Mouse (Mus musculus) hindbrain, embryonic 12.5 days (tissue): ENCODE results near the gene Lce1g. TPM values are rescaled to one million over a fixed set of nuclear protein-coding genes. Genes with fewer than 3 reads are reported as not detected.

Experiments used
- polyA plus RNA-seq: library from polyadenylated mRNA; unstranded; fragments of >200 nt; fragmentation: Nextera tagmentation; extraction: Ambion mirVana; gene quantifications from 2 replicates; pipeline ENCODE4 v1.2.1, GENCODE M21; 2016

The Lce1g gene
- polyA plus RNA-seq, 1 experiment from 2014 or later = not detected

Other genes with a start within 250 kb of the Lce1g start
- not detected in 2 replicates for gene 2310046K23Rik, start 217.8 kb downstream of the Lce1g start, polyA plus RNA-seq
- 0.14 TPM in 1 of 2 replicates, not detected in the other for gene Ivl, start 178.6 kb downstream of the Lce1g start, polyA plus RNA-seq
- gene Smcp, start 163.3 kb downstream of the Lce1g start, polyA plus RNA-seq = not detected in 2 replicates
- not detected in 2 replicates for gene 2210017I01Rik, start 144.8 kb downstream of the Lce1g start, polyA plus RNA-seq
- gene Lce6a, start 130.7 kb downstream of the Lce1g start, polyA plus RNA-seq = not detected in 2 replicates
- gene Lce1a1, start 104.0 kb downstream of the Lce1g start, polyA plus RNA-seq = not detected in 2 replicates
- gene Lce1b, start 95.4 kb downstream of the Lce1g start, polyA plus RNA-seq = not detected in 2 replicates
- not detected in 2 replicates for gene Lce1a2, start 82.0 kb downstream of the Lce1g start, polyA plus RNA-seq
- not detected in 2 replicates for gene Lce1c, start 73.1 kb downstream of the Lce1g start, polyA plus RNA-seq
- not detected in 2 replicates for gene Lce1d, start 65.1 kb downstream of the Lce1g start, polyA plus RNA-seq
- gene Lce1e, start 43.3 kb downstream of the Lce1g start, polyA plus RNA-seq = not detected in 2 replicates
- gene Lce1f, start 32.0 kb downstream of the Lce1g start, polyA plus RNA-seq = not detected in 2 replicates
- not detected in 2 replicates for gene Gm38119, start 13.2 kb downstream of the Lce1g start, polyA plus RNA-seq
- not detected in 2 replicates for gene Lce1h, start 12.7 kb upstream of the Lce1g start, polyA plus RNA-seq
- gene Lce1i, start 26.6 kb upstream of the Lce1g start, polyA plus RNA-seq = not detected in 2 replicates
- gene Lce1j, start 38.2 kb upstream of the Lce1g start, polyA plus RNA-seq = not detected in 2 replicates
- not detected in 2 replicates for gene Lce1k, start 55.6 kb upstream of the Lce1g start, polyA plus RNA-seq
- gene Kprp, start 74.9 kb upstream of the Lce1g start, polyA plus RNA-seq = not detected in 2 replicates
- not detected in 2 replicates for gene Lce1l, start 98.9 kb upstream of the Lce1g start, polyA plus RNA-seq
- not detected in 2 replicates for gene 2310050C09Rik, start 117.9 kb upstream of the Lce1g start, polyA plus RNA-seq
- not detected in 2 replicates for gene Lce3a, start 173.9 kb upstream of the Lce1g start, polyA plus RNA-seq
- not detected in 2 replicates for gene Lce3b, start 180.6 kb upstream of the Lce1g start, polyA plus RNA-seq
- gene Lce3c, start 192.1 kb upstream of the Lce1g start, polyA plus RNA-seq = not detected in 2 replicates
- gene Lce3d, start 205.1 kb upstream of the Lce1g start, polyA plus RNA-seq = not detected in 2 replicates
- not detected in 2 replicates for gene Lce3e, start 214.7 kb upstream of the Lce1g start, polyA plus RNA-seq
- 0.42 TPM in 1 of 2 replicates, not detected in the other for gene Lce3f, start 239.9 kb upstream of the Lce1g start, polyA plus RNA-seq